Mouse (Mus musculus) liver, embryonic 15.5 days (tissue): Measurements from ENCODE around the gene Zfhx3. TPM values are rescaled to one million over a fixed set of nuclear protein-coding genes. Genes with fewer than 3 reads are reported as not detected.

Experiments
- ATAC-seq: fragments of 200-750 bp; cut with Nextera tagmentation; 2 replicates; pipeline ENCODE4 v1.8.0; 2017; ENCODE audit warnings: moderate number of reproducible peaks, mild to moderate bottlenecking, moderate library complexity; ENCODE audit not compliant: insufficient read depth
- H3K27ac ChIP-seq: fragments of 300-500 bp; sonication (generic); replicated peaks from 2 replicates; pipeline ENCODE4 v1.5.1; 2015; ENCODE audit warnings: mild to moderate bottlenecking, inconsistent platforms
- H3K27me3 ChIP-seq: fragments of 300-500 bp; sonication (generic); 2 replicates; pipeline ENCODE4 v1.6.1; 2015; ENCODE audit warnings: mild to moderate bottlenecking, inconsistent platforms
- H3K36me3 ChIP-seq: fragments of 300-500 bp; sonication (generic); replicated peaks from 2 replicates; pipeline ENCODE4 v1.6.1; 2015; ENCODE audit warnings: moderate library complexity, mild to moderate bottlenecking, inconsistent platforms
- H3K4me1 ChIP-seq: fragments of 300-500 bp; sonication (generic); replicated peaks from 2 replicates; pipeline ENCODE4 v1.6.1; 2015; ENCODE audit warnings: inconsistent platforms
- H3K4me2 ChIP-seq: fragments of 300-500 bp; sonication (generic); 2 replicates; pipeline ENCODE4 v1.6.1; 2015; ENCODE audit warnings: moderate library complexity, mild to moderate bottlenecking, inconsistent platforms
- H3K4me3 ChIP-seq: fragments of 300-500 bp; sonication (generic); replicated peaks from 2 replicates; pipeline ENCODE4 v1.5.1; 2015; ENCODE audit warnings: mild to moderate bottlenecking, inconsistent platforms
- H3K9ac ChIP-seq: fragments of 300-500 bp; sonication (generic); 2 replicates; pipeline ENCODE4 v1.6.1; 2015; ENCODE audit warnings: moderate library complexity, mild to moderate bottlenecking, inconsistent platforms
- H3K9me3 ChIP-seq: fragments of 300-500 bp; sonication (generic); replicated peaks from 2 replicates; pipeline ENCODE4 v1.6.1; 2016; ENCODE audit warnings: inconsistent platforms
- WGBS: fragments of 180-500 bp; shearing (Covaris S2); methylation state at CpG from one replicate; pipeline ENCODE4 v1.1.7; 2015; ENCODE audit warnings: mixed read lengths; ENCODE audit not compliant: insufficient replicate concordance; 5-methylcytosine and 5-hydroxymethylcytosine counted together
- polyA plus RNA-seq: library from polyadenylated mRNA; unstranded; fragments of >200 nt; fragmentation: Nextera tagmentation; extraction: Ambion mirVana; gene quantifications from 2 replicates; pipeline ENCODE4 v1.2.1, GENCODE M21; 2015

Gene Zfhx3
- polyA plus RNA-seq, 1 experiment from 2014 or later: 1.0 TPM

- Histone ChIP-seq H3K36me3 (no peaks in the 10 kb centered on the region), H3K4me2 (no peak overlapping the region), H3K27me3 (no peaks in the 10 kb centered on the region), H3K4me3 (no peak overlapping the region), H3K9me3 (no peaks in the 10 kb centered on the region), H3K9ac (no peak overlapping the region), H3K27ac (no peak overlapping the region), H3K4me1 (no peaks in the 10 kb centered on the region)
- 73% methylated on average over 17 of the region's 17 CpGs for WGBS
- ATAC-seq: no peak
These were observed 732.6 kb downstream of the Zfhx3 start for GRCm38 (mm10) chr8:108675001-108675525.

- H3K36me3 ChIP-seq: no peaks in the 10 kb centered on the region
- ATAC-seq: no peak
- WGBS: 79% methylated on average over 9 of the region's 9 CpGs
These were observed 747.2 kb downstream of the Zfhx3 start for GRCm38 (mm10) chr8:108689694-108690093.

GRCm38 (mm10) chr8:108690576-108691455, 748.4 kb downstream of the Zfhx3 start:
- no peak for ATAC-seq
- Histone ChIP-seq H3K9me3 (no peaks in the 10 kb centered on the region), H3K4me3 (no peak overlapping the region), H3K4me1 (peaks cover 14% of the 10 kb centered on the region), H3K9ac (no peak overlapping the region), H3K4me2 (peak overlapping the region; percentile 50), H3K27ac (no peak overlapping the region), H3K27me3 (peaks cover 27% of the 10 kb centered on the region), H3K36me3 (no peaks in the 10 kb centered on the region)
- WGBS: 23% methylated on average over 14 of the region's 14 CpGs

More at GRCm38 (mm10) chr8:108689694-108690093, 747.2 kb downstream of the Zfhx3 start:
- peaks cover 15% of the 10 kb centered on the region for H3K27me3 ChIP-seq
- H3K9ac ChIP-seq: no peak overlapping the region
- H3K4me1 ChIP-seq: peaks cover 8% of the 10 kb centered on the region; the same call in 1 of the 2 replicates
- H3K9me3 ChIP-seq: no peaks in the 10 kb centered on the region
- no peak overlapping the region for H3K4me3 ChIP-seq
- no peak overlapping the region for H3K27ac ChIP-seq
- no peak overlapping the region for H3K4me2 ChIP-seq

- H3K4me3 ChIP-seq: peak overlapping the region; percentile 25
- no peaks in the 10 kb centered on the region for H3K9me3 ChIP-seq
- no peaks in the 10 kb centered on the region for H3K36me3 ChIP-seq
- H3K27ac ChIP-seq: no peak overlapping the region
- H3K4me2 ChIP-seq: peak overlapping the region; percentile 50
- H3K9ac ChIP-seq: no peak overlapping the region
- peaks cover 35% of the 10 kb centered on the region for H3K27me3 ChIP-seq
- WGBS: 2% methylated on average over 21 of the region's 21 CpGs
- peak; percentile 48; the same call in 1 of the 2 replicates for ATAC-seq
- peaks cover 23% of the 10 kb centered on the region for H3K4me1 ChIP-seq
These were observed 749.2 kb downstream of the Zfhx3 start for GRCm38 (mm10) chr8:108691456-108692238.

DNA sequence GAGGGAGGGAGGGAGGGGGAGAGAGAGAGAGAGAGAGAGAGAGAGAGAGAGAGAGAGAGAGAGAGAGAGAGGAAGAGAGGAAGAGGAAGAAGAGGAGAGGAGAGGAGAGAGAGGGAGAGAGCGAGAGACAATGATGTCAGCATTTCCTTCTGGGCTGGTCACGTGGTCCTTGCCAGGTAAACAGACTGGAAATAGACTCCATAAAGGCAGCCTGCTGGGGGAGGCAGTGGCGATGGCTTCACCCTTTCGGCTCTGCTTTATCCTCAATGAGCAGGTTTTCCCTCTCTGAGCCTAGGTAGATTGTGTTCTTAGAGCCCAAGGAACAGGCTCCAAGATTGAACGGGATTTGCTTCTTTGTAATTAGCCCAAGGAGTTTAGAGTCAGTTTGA, 749.8 kb downstream of the Zfhx3 start:
- H3K4me2 ChIP-seq: peak overlapping the region; percentile 50
- H3K9me3 ChIP-seq: no peaks in the 10 kb centered on the region
- 5% methylated on average over 5 of the region's 5 CpGs for WGBS
- H3K4me3 ChIP-seq: peak overlapping the region; percentile 25
- peaks cover 41% of the 10 kb centered on the region for H3K27me3 ChIP-seq
- ATAC-seq: peak; percentile 38; the same call in 1 of the 2 replicates
- H3K4me1 ChIP-seq: peaks cover 23% of the 10 kb centered on the region
- no peak overlapping the region for H3K27ac ChIP-seq
- H3K36me3 ChIP-seq: no peaks in the 10 kb centered on the region
- no peak overlapping the region for H3K9ac ChIP-seq

DNA sequence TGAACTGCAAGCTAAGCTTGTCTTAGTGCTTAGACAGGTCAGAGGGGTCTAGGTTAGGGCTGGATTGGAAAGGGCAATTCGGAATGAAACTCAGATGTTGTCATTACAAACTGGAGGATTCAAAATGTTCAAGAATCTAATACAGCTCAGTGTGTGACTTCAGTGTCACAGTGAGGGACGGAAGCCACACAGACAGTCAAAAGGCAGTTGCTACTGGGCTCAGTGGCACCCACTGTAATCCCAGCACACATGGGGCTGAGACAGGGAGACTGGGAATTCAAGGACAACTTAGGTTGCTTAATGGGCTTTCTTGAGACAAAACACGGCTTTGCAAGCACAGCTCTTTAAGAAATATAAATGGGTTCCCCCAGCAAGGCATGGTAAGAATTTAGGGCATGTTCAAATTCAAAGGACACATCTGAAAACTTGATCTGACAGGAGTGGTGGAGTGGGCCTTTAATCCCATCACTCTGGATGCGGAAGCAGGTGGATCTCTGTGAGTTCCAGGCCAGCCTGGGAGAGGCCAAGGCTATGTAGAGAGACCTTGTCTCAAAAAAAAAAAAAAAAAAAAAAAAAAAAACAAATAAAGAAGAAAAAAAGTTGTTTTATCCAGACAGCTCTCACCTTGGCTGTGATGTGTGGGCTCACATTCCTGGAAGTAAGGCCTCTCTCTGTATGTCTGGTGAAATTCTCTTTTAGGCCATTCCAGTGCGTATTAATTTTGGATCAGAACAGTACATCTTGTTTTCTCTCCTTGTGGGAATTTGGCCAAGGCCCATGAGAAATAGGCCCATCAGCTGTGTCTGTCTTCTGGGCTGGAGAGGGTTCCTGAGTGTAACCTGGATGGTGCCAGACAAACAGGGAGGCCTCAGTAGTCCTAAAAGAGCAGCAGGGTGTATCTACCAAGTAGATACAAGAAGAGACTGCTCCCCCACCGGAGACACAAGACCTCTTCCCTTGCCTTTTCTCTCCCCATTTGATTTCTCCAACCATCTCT, 750.5 kb downstream of the Zfhx3 start:
- Histone ChIP-seq H3K4me3 (no peak overlapping the region), H3K9me3 (no peaks in the 10 kb centered on the region), H3K27me3 (peaks cover 48% of the 10 kb centered on the region), H3K27ac (no peak overlapping the region), H3K4me2 (0 out of 2 replicates have a peak overlapping the region, but pooled peaks have one; percentile 50), H3K9ac (no peak overlapping the region), H3K4me1 (peaks cover 23% of the 10 kb centered on the region), H3K36me3 (no peaks in the 10 kb centered on the region)
- WGBS: 56% methylated on average over 6 of the region's 6 CpGs
- no peak for ATAC-seq

DNA sequence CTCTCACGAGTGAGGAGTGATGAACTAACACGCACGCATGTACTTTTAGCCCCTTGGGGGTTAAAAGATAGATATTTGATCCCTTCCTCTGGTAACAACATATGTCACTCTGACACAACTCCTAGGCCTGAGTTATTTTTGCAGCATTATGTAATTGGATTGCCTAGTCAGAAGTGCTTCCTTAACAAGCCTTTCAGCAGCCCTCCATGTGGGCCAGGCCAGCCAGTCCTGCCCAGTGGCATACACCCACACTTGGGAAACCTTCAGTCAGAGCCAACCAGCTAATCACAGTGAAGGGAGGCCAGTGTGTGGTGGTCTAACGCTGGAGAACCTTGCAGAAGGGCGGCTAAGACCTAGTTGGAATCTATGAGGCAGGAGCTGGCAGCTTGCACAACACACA, 751.4 kb downstream of the Zfhx3 start:
- H3K36me3 ChIP-seq: no peaks in the 10 kb centered on the region
- peaks cover 23% of the 10 kb centered on the region for H3K4me1 ChIP-seq
- H3K27me3 ChIP-seq: peaks cover 57% of the 10 kb centered on the region
- ATAC-seq: no peak
- H3K27ac ChIP-seq: no peak overlapping the region
- WGBS: 61% methylated on average over 5 of the region's 5 CpGs
- no peak overlapping the region for H3K9ac ChIP-seq
- no peak overlapping the region for H3K4me2 ChIP-seq
- H3K4me3 ChIP-seq: no peak overlapping the region
- H3K9me3 ChIP-seq: no peaks in the 10 kb centered on the region

DNA sequence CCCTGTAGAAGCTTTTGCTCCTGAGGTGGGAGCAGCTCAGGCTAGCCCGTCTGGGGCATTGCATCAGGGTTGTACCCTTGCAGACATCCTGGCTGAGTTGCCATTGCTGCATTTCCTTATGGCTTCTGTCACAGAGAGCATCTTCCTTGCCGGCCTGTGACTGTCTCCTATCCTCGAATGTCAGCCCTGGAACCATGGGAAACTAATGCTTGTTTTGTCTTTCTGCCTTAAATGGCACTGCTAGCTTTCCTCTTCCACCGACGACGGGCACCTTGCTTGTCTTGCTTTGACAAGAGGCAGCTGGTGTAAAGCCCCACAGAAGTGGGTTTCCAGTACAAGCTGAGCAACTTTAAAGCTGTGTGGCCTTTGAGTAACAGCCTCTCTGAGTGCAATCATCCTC, 752.1 kb downstream of the Zfhx3 start:
- Histone ChIP-seq H3K27me3 (peaks cover 64% of the 10 kb centered on the region), H3K9me3 (no peaks in the 10 kb centered on the region), H3K4me1 (peaks cover 23% of the 10 kb centered on the region), H3K4me2 (no peak overlapping the region), H3K36me3 (no peaks in the 10 kb centered on the region), H3K4me3 (no peak overlapping the region), H3K9ac (no peak overlapping the region), H3K27ac (no peak overlapping the region)
- WGBS: 41% methylated on average over 6 of the region's 6 CpGs
- ATAC-seq: no peak

- Histone ChIP-seq H3K9ac (no peak overlapping the region), H3K27ac (no peak overlapping the region), H3K27me3 (peaks cover 72% of the 10 kb centered on the region), H3K4me3 (peak overlapping the region; percentile 17), H3K4me2 (peak overlapping the region; percentile 49), H3K9me3 (no peaks in the 10 kb centered on the region), H3K4me1 (peaks cover 23% of the 10 kb centered on the region), H3K36me3 (no peaks in the 10 kb centered on the region)
- ATAC-seq: no peak
- WGBS: 9% methylated on average over 32 of the region's 32 CpGs
These were observed 752.9 kb downstream of the Zfhx3 start for GRCm38 (mm10) chr8:108695242-108695880.
